Mouse (Mus musculus) bone marrow, adult 2 months (tissue): ENCODE results near the gene Scgn. TPM values are rescaled to one million over a fixed set of nuclear protein-coding genes. Genes with fewer than 3 reads are reported as not detected.

Experiments
- H3K27ac ChIP-seq: fragments of 200-500 bp; 2 replicates; pipeline ENCODE4 v1.5.1; 2012; ENCODE audit warnings: low read depth, mild to moderate bottlenecking, control low read depth, inconsistent platforms, low read length; ENCODE audit not compliant: control insufficient read depth, poor library complexity, insufficient read depth
- H3K4me1 ChIP-seq: fragments of 200-500 bp; 2 replicates; pipeline ENCODE4 v1.6.1; 2011; ENCODE audit warnings: low read length; ENCODE audit not compliant: control insufficient read depth, insufficient read depth
- H3K4me3 ChIP-seq: fragments of 200-500 bp; replicated peaks from 2 replicates; pipeline ENCODE3; 2011; ENCODE audit warnings: mild to moderate bottlenecking, low read depth, low read length, control low read depth; ENCODE audit not compliant: control insufficient read depth
- POLR2A ChIP-seq: fragments of 200-500 bp; IDR thresholded peaks from 2 replicates; pipeline ENCODE4 v1.6.1; 2011; ENCODE audit warnings: low read depth, mild to moderate bottlenecking, control low read depth, low read length, borderline replicate concordance; ENCODE audit not compliant: control insufficient read depth
- WGBS: fragments of 180-500 bp; shearing (Covaris S2); methylation state at CpG from one replicate; pipeline ENCODE4 v1.1.7; 2018; 5-methylcytosine and 5-hydroxymethylcytosine counted together
- polyA plus RNA-seq: library from polyadenylated mRNA; stranded (reverse); fragments of >200 nt; gene quantifications from 2 replicates; pipeline ENCODE4 v1.2.4, GENCODE M21; 2011; ENCODE audit warnings: low replicate concordance; ENCODE audit not compliant: missing spikeins, insufficient read depth, insufficient read length

Scgn gene
- polyA plus RNA-seq, 1 experiment: not detected

GRCm38 (mm10) chr13:23906906-23907305, 84.1 kb downstream of the Scgn start:
- TF ChIP-seq POLR2A: no peak
- Histone ChIP-seq H3K4me3 (no peak overlapping the region), H3K4me1 (no peaks in the 10 kb centered on the region; the same call in 1 of the 2 replicates), H3K27ac (no peak overlapping the region)
- WGBS: 87% methylated on average over 5 of the region's 5 CpGs

Other genes with a start within 250 kb of the Scgn start
- gene Hist1h3c, start 245.6 kb downstream of the Scgn start, polyA plus RNA-seq: 42.2 and 62.6 TPM in 2 replicates
- 65.7 and 136 TPM in 2 replicates for gene Hist1h2bb, start 244.5 kb downstream of the Scgn start, polyA plus RNA-seq
- 30.3 and 31.4 TPM in 2 replicates for gene Hist1h2ab, start 240.1 kb downstream of the Scgn start, polyA plus RNA-seq
- gene Hist1h3b, start 238.9 kb downstream of the Scgn start, polyA plus RNA-seq: 19.6 TPM in 1 of 2 replicates, not detected in the other
- gene Hist1h4b, start 234.2 kb downstream of the Scgn start, polyA plus RNA-seq: 275 and 281 TPM in 2 replicates
- gene Hist1h4a, start 230.0 kb downstream of the Scgn start, polyA plus RNA-seq: 62.7 and 98.3 TPM in 2 replicates
- 11.4 and 30.9 TPM in 2 replicates for gene Hist1h3a, start 228.8 kb downstream of the Scgn start, polyA plus RNA-seq
- gene Hist1h1a, start 227.5 kb downstream of the Scgn start, polyA plus RNA-seq: 38.3 and 41.6 TPM in 2 replicates
- gene Trim38, start 221.3 kb downstream of the Scgn start, polyA plus RNA-seq: not detected in 2 replicates
- gene Slc17a2, start 184.2 kb downstream of the Scgn start, polyA plus RNA-seq: 1.4 TPM in 1 of 2 replicates, not detected in the other
- gene Slc17a3, start 151.8 kb downstream of the Scgn start, polyA plus RNA-seq: 2.9 TPM in 1 of 2 replicates, not detected in the other
- gene Slc17a1, start 123.5 kb downstream of the Scgn start, polyA plus RNA-seq: not detected in 2 replicates
- gene Slc17a4, start 76.2 kb downstream of the Scgn start, polyA plus RNA-seq: not detected in 2 replicates
- gene Hist1h2ba, start 57.1 kb downstream of the Scgn start, polyA plus RNA-seq: not detected in 2 replicates
- not detected in 2 replicates for gene Hist1h2aa, start 56.8 kb downstream of the Scgn start, polyA plus RNA-seq